Mouse (Mus musculus): ENCODE data around the gene Ppp1r35. TPM values are rescaled to one million over a fixed set of nuclear protein-coding genes. Genes with fewer than 3 reads are reported as not detected.

Ppp1r35 gene
- polyA plus RNA-seq, 1 experiment from 2014 or later = 53.4 TPM

DNA sequence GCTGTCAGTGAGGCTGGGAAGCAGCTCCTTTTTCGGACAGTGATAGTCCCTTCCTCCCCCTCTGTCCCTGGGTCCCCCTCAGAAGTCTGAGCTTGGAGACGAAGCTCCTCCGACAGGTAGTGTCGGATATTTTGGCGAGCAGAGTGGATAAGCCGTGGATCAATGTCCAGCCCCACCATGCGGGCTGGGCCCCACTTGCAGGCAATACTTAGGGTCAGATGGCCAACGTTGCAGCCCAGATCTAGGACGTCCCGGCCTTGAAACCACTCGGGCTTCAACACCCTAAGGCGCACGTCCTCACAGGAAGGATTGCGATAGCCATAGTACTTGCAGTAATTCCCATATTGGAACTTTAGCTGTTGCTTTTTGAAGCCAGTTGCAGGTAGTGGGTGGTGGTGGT lies 5.9 kb downstream of the Ppp1r35 start:
- peaks cover 50% of the 10 kb centered on the region for H3K36me3 ChIP-seq (ENCODE audit: control insufficient read depth, insufficient read depth, low read length)
- no peaks in the 10 kb centered on the region for H3K9me3 ChIP-seq (ENCODE audit: control insufficient read depth, low read length)
- ATAC-seq (ENCODE audit: low FRiP score, low TSS enrichment) (no peak), DNase-seq (no peak)
- peaks cover 36% of the 10 kb centered on the region for H3K4me1 ChIP-seq (ENCODE audit: control insufficient read depth, insufficient read depth, low read length)
- peak overlapping the region; percentile 91 for H3K9ac ChIP-seq (replicated peaks; ENCODE audit: low read length)
- peak overlapping the region; percentile 88 for H3K4me2 ChIP-seq (ENCODE audit: low read length)
- WGBS = 79% methylated on average over 14 of the region's 14 CpGs
- H3K27me3 ChIP-seq (ENCODE audit: control insufficient read depth, insufficient read depth, low read length) = no peaks in the 10 kb centered on the region
- peak overlapping the region; percentile 90 for H3K4me3 ChIP-seq (replicated peaks; ENCODE audit: low read depth, low read length)
- no peak overlapping the region; the same call in 1 of the 2 replicates for H3K27ac ChIP-seq (replicated peaks; ENCODE audit: low read depth, low read length)

DNA sequence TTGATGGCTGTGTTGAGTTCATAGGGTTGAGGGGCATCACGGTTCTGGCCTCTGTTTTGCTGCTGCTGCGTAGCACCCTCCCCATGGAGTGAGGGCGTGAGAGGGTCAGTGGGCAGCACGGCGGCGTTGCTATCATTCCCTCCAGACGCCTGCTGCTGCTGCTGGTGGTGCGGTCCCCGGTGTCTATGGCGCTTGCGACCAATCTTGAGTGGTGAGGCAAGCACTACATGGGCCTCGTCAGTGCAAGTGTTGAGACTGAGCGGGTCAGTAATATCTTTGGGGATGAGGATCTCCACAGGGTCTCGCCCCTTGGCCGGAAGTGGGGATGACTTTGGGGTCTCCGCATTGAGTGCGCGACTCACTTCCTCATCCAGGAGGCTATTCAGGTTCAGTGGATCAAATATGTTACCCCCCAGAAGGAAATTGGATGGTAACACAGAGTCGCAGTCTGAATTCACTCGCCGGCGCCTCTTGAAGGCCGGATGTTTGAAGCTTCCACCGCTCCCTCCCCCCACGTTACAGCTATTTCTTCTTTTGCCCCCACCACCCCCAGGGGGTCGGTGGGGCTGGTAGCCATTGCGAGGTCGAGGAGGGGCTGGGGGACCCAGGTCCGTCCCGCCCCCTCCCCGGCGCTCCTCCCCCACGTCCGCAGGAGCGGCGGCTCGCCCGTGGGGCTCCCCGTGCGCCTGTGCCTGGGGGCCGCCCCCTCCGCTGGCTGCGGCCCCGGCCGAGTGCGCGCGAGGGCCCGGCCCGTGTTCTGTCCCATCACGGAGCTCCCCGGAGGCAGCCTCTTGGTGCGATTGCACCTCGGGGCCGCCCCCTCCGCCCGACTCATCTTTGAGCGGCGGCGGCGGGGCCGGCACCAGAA lies 6.7 kb downstream of the Ppp1r35 start:
- Histone ChIP-seq H3K27me3 (ENCODE audit: control insufficient read depth, insufficient read depth, low read length) (no peaks in the 10 kb centered on the region), H3K4me3 (replicated peaks; ENCODE audit: low read depth, low read length) (peak overlapping the region; percentile 90), H3K9me3 (ENCODE audit: control insufficient read depth, low read length) (no peaks in the 10 kb centered on the region), H3K36me3 (ENCODE audit: control insufficient read depth, insufficient read depth, low read length) (peaks cover 44% of the 10 kb centered on the region), H3K4me2 (ENCODE audit: low read length) (peak overlapping the region; percentile 88), H3K9ac (replicated peaks; ENCODE audit: low read length) (peak overlapping the region; percentile 91), H3K4me1 (ENCODE audit: control insufficient read depth, insufficient read depth, low read length) (peaks cover 27% of the 10 kb centered on the region), H3K27ac (replicated peaks; ENCODE audit: low read depth, low read length) (peak overlapping the region; percentile 98)
- no peak for DNase-seq
- 3% methylated on average over 61 of the region's 62 CpGs for WGBS
- ATAC-seq (ENCODE audit: low FRiP score, low TSS enrichment) = no peak

DNA sequence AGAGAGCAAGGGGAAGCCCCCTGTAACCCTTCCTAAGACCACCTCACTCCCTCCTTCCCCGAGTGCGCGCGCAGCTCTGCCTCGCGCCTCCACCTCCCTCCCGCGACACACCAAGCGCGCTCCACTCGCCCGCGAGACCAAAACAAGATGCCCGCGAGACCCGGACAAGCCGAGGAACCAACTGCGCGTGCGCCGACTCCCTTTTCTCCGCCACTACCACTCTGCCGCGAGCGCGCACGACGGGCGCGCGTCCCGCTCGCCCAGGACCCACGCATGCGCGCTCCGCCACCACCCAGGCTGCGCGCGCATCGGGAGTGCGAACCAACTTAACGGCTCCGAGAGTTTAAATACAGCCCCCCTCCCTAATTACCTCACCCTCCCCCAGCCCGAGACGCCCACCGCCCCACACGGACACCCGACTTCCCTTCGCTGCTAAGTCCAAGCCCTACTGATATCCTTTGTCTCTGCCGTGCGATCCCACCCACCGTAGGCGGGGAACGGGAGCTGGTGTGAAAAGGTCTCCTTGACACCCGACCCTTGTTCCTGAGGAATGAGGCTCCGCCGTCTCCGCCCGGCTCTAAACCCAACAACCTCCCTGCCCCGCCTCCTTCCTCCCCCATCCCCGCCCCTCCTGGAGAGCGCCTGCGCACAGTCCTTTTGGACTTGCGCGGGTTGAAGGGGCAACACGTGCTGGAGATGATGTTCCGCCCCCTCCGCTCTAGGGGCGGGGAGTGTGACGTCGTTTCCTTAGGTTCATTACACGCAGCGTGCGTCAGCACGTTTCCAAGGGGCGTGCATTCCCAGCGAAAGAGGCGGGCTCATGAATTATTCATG lies 7.7 kb downstream of the Ppp1r35 start:
- peak overlapping the region; percentile 91 for H3K9ac ChIP-seq (replicated peaks; ENCODE audit: low read length)
- peak overlapping the region; percentile 88 for H3K4me2 ChIP-seq (ENCODE audit: low read length)
- ATAC-seq (ENCODE audit: low FRiP score, low TSS enrichment) (peak; percentile 91), DNase-seq (peak; percentile 100)
- no peaks in the 10 kb centered on the region for H3K27me3 ChIP-seq (ENCODE audit: control insufficient read depth, insufficient read depth, low read length)
- H3K36me3 ChIP-seq (ENCODE audit: control insufficient read depth, insufficient read depth, low read length) = peaks cover 36% of the 10 kb centered on the region
- H3K4me3 ChIP-seq (replicated peaks; ENCODE audit: low read depth, low read length) = peak overlapping the region; percentile 90
- H3K9me3 ChIP-seq (ENCODE audit: control insufficient read depth, low read length) = no peaks in the 10 kb centered on the region
- peaks cover 27% of the 10 kb centered on the region for H3K4me1 ChIP-seq (ENCODE audit: control insufficient read depth, insufficient read depth, low read length)
- peak overlapping the region; percentile 98 for H3K27ac ChIP-seq (replicated peaks; ENCODE audit: low read depth, low read length)
- WGBS = under 1% methylated on average over 79 of the region's 79 CpGs

DNA sequence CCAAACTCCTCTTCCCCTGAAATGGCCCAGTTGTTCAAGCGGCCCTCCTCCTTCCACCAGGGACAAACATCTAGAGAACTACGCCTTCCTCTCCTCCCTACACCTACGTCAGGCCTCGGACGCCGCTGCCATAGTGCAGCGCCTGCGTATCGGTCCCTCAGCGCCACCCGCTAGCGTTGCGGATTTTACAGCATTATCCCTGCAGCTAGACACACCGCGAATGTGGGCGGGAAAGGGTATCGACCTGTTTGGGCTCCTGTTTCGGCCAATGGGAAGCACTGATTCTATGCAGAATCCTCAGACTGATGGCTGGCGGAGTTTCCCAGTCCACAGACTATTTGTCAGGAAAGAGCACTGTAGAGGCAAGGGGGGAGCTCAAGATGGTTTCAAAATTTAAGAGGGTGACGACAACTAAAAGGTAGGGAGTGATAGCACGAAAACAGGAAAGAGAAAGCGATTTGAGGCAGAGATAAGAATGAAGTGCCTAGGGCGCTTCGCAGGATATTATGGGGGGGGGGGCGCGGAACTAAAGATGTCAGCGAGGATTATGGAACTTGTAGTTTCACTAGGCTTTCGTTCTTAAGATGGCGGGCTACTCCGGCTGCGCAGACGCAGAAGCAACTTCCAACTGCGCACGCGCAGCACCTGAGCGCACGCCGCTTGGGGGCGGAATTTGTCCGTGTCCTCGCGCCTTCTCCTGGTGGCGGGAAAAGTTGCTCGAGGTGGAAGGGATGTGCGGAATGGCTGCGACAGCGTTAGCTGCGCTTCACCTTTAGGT lies 8.7 kb downstream of the Ppp1r35 start, which contains the start of the genes Mepce and Zcwpw1:
Mepce (minus strand) TSS at position 505 of the 778 bp plus-strand sequence.
Zcwpw1 (plus strand) TSS at position 648 of the 778 bp plus-strand sequence.
- peaks cover 26% of the 10 kb centered on the region for H3K36me3 ChIP-seq (ENCODE audit: control insufficient read depth, insufficient read depth, low read length)
- H3K9me3 ChIP-seq (ENCODE audit: control insufficient read depth, low read length) = no peaks in the 10 kb centered on the region
- under 1% methylated on average over 48 of the region's 48 CpGs for WGBS
- peak; percentile 99 for DNase-seq
- peaks cover 27% of the 10 kb centered on the region for H3K4me1 ChIP-seq (ENCODE audit: control insufficient read depth, insufficient read depth, low read length)
- peak within 1 kb of the TSS; percentile 98 for H3K27ac ChIP-seq (replicated peaks; ENCODE audit: low read depth, low read length)
- no peaks in the 10 kb centered on the region for H3K27me3 ChIP-seq (ENCODE audit: control insufficient read depth, insufficient read depth, low read length)
- ATAC-seq (ENCODE audit: low FRiP score, low TSS enrichment) = peak; percentile 76
- H3K4me3 ChIP-seq (replicated peaks; ENCODE audit: low read depth, low read length) = peak within 1 kb of the TSS; percentile 90
- peak within 1 kb of the TSS; percentile 67 for H3K9ac ChIP-seq (replicated peaks; ENCODE audit: low read length)
- H3K4me2 ChIP-seq (ENCODE audit: low read length) = peak within 1 kb of the TSS; percentile 88

DNA sequence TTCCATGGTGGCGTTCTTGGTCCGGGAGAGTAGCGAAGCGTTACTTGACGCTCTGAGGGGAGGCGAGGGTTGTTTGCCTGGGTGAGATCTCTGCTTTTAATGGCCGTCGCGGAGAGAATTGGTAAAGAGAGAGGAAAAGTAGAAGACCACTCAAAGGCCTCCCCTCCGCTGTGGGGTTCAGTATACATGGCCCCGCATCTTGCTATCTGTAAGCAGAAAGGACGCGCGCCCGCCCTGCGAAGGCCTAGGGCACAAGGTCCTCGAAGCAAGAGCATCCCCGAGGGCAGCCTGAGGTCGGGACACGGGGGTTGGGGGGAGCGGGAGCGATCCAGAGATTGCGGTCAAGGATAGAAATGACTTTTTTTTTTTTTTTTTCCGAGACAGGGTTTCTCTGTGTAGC lies 9.5 kb downstream of the Ppp1r35 start:
- H3K4me1 ChIP-seq (ENCODE audit: control insufficient read depth, insufficient read depth, low read length) = peaks cover 26% of the 10 kb centered on the region
- H3K27ac ChIP-seq (replicated peaks; ENCODE audit: low read depth, low read length) = no peak overlapping the region
- peak overlapping the region; percentile 90 for H3K4me3 ChIP-seq (replicated peaks; ENCODE audit: low read depth, low read length)
- H3K9ac ChIP-seq (replicated peaks; ENCODE audit: low read length) = peak overlapping the region; percentile 53; the same call in 1 of the 2 replicates
- no peak for ATAC-seq (ENCODE audit: low FRiP score, low TSS enrichment)
- 73% methylated on average over 24 of the region's 24 CpGs for WGBS
- H3K27me3 ChIP-seq (ENCODE audit: control insufficient read depth, insufficient read depth, low read length) = no peaks in the 10 kb centered on the region
- peaks cover 17% of the 10 kb centered on the region for H3K36me3 ChIP-seq (ENCODE audit: control insufficient read depth, insufficient read depth, low read length)
- no peaks in the 10 kb centered on the region for H3K9me3 ChIP-seq (ENCODE audit: control insufficient read depth, low read length)
- peak overlapping the region; percentile 88 for H3K4me2 ChIP-seq (ENCODE audit: low read length)
- DNase-seq = no peak

DNA sequence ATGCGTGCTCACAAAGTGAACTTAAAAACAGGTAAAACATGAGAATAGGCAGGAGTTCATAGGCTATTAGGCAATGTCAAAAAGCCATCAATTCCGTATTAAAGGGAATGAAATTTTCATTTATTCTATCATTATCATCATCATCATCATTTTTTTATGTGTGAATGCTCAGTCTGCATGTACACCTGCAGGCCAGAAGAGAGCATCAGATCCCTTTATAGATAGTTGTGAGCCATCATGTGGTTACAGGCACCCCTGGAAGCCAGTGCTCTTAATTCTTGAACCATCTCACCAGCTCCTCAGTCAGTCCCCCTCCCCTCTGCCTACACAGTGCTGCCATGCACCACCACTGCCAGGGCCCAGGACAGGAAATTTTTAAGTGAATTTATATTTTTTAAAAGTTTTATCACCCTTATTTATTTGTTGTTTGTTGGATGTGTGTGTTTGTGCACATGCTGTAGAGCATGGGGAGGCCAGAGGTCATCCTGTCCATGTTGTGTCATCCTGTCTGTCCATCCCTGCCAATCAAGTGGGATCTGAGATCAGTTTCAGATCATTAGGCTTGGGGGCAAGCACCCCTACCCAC lies 10.4 kb downstream of the Ppp1r35 start:
- H3K4me1 ChIP-seq (ENCODE audit: control insufficient read depth, insufficient read depth, low read length) = peaks cover 17% of the 10 kb centered on the region

DNA sequence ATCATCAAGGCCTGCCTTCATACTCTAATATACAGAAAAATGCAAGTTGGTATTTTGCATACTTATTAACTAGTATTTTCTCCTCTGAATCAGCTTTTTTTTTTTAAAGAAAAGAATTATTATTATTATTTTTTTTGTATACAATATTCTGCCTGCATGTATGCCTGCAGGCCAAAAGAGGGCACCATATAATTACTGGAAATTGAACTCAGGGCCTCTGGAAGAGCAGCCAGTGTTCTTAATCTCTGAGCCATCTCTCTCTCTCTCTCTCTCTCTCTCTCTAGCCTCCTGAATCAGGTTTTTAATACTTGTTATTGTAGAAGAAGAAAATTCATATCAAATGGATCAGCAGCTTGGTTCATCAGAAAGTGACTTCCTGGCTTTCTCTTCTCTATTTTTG lies 12.9 kb downstream of the Ppp1r35 start:
- ATAC-seq (ENCODE audit: low FRiP score, low TSS enrichment) = no peak

More for the DNA sequence above, 10.4 kb downstream of the Ppp1r35 start:
- H3K9ac ChIP-seq (replicated peaks; ENCODE audit: low read length) = no peak overlapping the region
- no peaks in the 10 kb centered on the region for H3K9me3 ChIP-seq (ENCODE audit: control insufficient read depth, low read length)
- H3K4me2 ChIP-seq (ENCODE audit: low read length) = no peak overlapping the region
- H3K27ac ChIP-seq (replicated peaks; ENCODE audit: low read depth, low read length) = no peak overlapping the region
- H3K36me3 ChIP-seq (ENCODE audit: control insufficient read depth, insufficient read depth, low read length) = peaks cover 9% of the 10 kb centered on the region
- no peaks in the 10 kb centered on the region for H3K27me3 ChIP-seq (ENCODE audit: control insufficient read depth, insufficient read depth, low read length)
- 96% methylated on average over 2 of the region's 2 CpGs for WGBS
- no peak overlapping the region for H3K4me3 ChIP-seq (replicated peaks; ENCODE audit: low read depth, low read length)
- DNase-seq (no peak), ATAC-seq (ENCODE audit: low FRiP score, low TSS enrichment) (no peak)

GRCm38 (mm10) chr5:137796606-137797005 lies 18.0 kb downstream of the Ppp1r35 start:
- Histone ChIP-seq H3K9me3 (ENCODE audit: control insufficient read depth, low read length) (no peaks in the 10 kb centered on the region), H3K36me3 (ENCODE audit: control insufficient read depth, insufficient read depth, low read length) (no peaks in the 10 kb centered on the region), H3K27ac (replicated peaks; ENCODE audit: low read depth, low read length) (no peak overlapping the region), H3K4me3 (replicated peaks; ENCODE audit: low read depth, low read length) (no peak overlapping the region), H3K27me3 (ENCODE audit: control insufficient read depth, insufficient read depth, low read length) (no peaks in the 10 kb centered on the region), H3K4me2 (ENCODE audit: low read length) (no peak overlapping the region), H3K9ac (replicated peaks; ENCODE audit: low read length) (no peak overlapping the region), H3K4me1 (ENCODE audit: control insufficient read depth, insufficient read depth, low read length) (no peaks in the 10 kb centered on the region)
- ATAC-seq (ENCODE audit: low FRiP score, low TSS enrichment) (no peak), DNase-seq (no peak)
- WGBS = 83% methylated on average over 3 of the region's 3 CpGs

More for the DNA sequence above, 12.9 kb downstream of the Ppp1r35 start:
- peaks cover 4% of the 10 kb centered on the region for H3K4me1 ChIP-seq (ENCODE audit: control insufficient read depth, insufficient read depth, low read length)
- no peaks in the 10 kb centered on the region for H3K9me3 ChIP-seq (ENCODE audit: control insufficient read depth, low read length)
- no peaks in the 10 kb centered on the region for H3K36me3 ChIP-seq (ENCODE audit: control insufficient read depth, insufficient read depth, low read length)
- DNase-seq = no peak
- no peak overlapping the region for H3K27ac ChIP-seq (replicated peaks; ENCODE audit: low read depth, low read length)
- H3K4me2 ChIP-seq (ENCODE audit: low read length) = no peak overlapping the region
- no peak overlapping the region for H3K4me3 ChIP-seq (replicated peaks; ENCODE audit: low read depth, low read length)
- no peak overlapping the region for H3K9ac ChIP-seq (replicated peaks; ENCODE audit: low read length)
- H3K27me3 ChIP-seq (ENCODE audit: control insufficient read depth, insufficient read depth, low read length) = no peaks in the 10 kb centered on the region

All from midbrain, embryonic 14.5 days (tissue).